Mouse (Mus musculus) megakaryocyte, embryonic 14.5 days (primary cell): Measurements from ENCODE around the gene Cox4i2. TPM values are rescaled to one million over a fixed set of nuclear protein-coding genes. Genes with fewer than 3 reads are reported as not detected.

ENCODE experiments used
- H3K27me3 ChIP-seq: replicated peaks from 2 replicates; pipeline ENCODE3; 2012; ENCODE audit warnings: inconsistent platforms
- H3K36me3 ChIP-seq: replicated peaks from 2 replicates; pipeline ENCODE3; 2012; ENCODE audit warnings: low read length, inconsistent platforms, mixed read lengths
- H3K4me1 ChIP-seq: 2 replicates; pipeline ENCODE4 v1.6.1; 2012; ENCODE audit warnings: inconsistent platforms
- H3K4me3 ChIP-seq: replicated peaks from 2 replicates; pipeline ENCODE3; 2012; ENCODE audit warnings: moderate library complexity, mild to moderate bottlenecking, inconsistent platforms
- H3K9me3 ChIP-seq: 2 replicates; pipeline ENCODE4 v1.6.1; 2012; ENCODE audit warnings: inconsistent platforms
- FLI1 ChIP-seq: IDR thresholded peaks from 2 replicates; pipeline ENCODE4 v1.6.1; 2012; ENCODE audit warnings: low read length, inconsistent platforms, mixed read lengths
- GATA1 ChIP-seq: IDR thresholded peaks from 3 replicates; pipeline ENCODE4 v1.6.1; 2012; ENCODE audit warnings: mixed read lengths, low read length, inconsistent platforms, borderline replicate concordance
- polyA plus RNA-seq: library from polyadenylated mRNA; stranded (reverse); fragments of >175 nt; gene quantifications from 2 replicates; pipeline ENCODE4 v1.2.3, GENCODE M21; 2012; ENCODE audit warnings: low replicate concordance; ENCODE audit not compliant: insufficient read depth

Cox4i2 gene
- polyA plus RNA-seq, 1 experiment = 2.8 TPM

DNA sequence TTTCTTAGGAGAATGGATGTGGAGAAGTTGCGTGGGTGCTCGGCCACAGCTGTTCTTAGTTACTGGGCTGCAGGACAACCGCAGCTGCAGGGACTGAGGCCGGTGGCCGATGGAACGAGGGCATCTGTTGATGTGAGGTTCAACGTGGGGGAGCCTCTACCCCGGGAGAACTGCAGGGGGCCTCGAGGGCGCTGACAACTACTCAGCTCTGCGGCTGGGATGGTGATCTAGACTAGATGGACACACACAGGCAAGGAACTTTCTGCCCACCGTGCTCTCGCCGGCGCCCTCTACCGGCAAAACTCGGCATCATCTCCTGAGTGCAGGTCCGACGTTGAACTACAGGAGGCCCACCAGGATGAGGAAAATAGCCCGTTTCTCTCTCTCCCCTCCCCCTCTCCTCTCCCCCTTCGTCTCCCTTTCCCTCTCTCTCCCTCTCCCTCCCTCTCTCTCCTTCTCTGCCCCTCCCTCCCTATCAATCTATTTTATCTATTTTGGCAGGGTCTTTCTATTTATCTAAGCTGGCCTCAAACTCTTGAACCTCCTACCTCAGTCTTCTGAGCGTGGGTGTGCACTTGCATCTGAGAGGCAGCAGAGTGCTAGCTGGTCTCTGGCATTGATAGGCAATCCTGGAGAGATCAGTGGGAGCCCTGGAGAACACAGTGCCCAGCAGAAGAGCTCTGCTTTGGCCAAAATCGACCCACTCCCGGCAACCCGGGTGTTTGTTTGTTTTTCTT, 12.6 kb downstream of the Cox4i2 start:
- peaks cover 67% of the 10 kb centered on the region for H3K4me1 ChIP-seq
- H3K4me3 ChIP-seq = peak overlapping the region; percentile 83
- TF ChIP-seq FLI1 = no peak
- no peak for TF ChIP-seq GATA1
- H3K36me3 ChIP-seq = peaks cover 18% of the 10 kb centered on the region
- H3K9me3 ChIP-seq = no peaks in the 10 kb centered on the region
- no peaks in the 10 kb centered on the region for H3K27me3 ChIP-seq

DNA sequence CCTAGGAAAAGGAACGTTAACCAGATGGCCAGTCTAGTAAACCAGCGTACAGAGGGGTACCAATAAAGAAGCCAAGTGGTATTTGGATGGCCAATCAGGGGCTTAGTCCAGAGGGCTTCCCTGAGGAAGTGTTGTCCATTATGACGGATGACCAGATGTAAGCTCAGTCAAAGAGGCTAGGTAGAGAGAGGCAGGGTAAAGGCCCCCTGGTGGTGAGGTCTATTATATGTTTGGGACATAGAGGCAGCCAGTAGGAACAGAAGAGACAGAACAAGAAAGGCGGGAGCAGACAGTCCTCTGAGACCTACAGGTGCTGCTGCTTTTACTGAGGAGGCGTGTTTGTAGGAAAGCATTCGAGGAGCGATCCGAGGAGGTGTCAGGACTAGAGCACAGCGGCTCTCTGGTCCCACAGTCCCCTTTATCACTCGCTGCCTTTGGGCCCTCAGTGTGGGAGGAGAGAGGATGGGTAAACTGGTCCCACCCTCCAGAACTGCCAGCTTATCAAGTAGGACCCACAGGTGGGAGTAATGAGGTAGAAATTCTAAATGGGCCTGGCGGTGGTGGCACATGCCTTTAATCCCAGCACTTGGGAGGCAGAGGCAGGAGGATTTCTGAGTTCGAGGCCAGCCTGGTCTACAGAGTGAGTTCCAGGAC, 13.8 kb downstream of the Cox4i2 start:
- no peaks in the 10 kb centered on the region for H3K27me3 ChIP-seq
- TF ChIP-seq GATA1 = no peak
- TF ChIP-seq FLI1 = no peak
- peaks cover 18% of the 10 kb centered on the region for H3K36me3 ChIP-seq
- no peak overlapping the region for H3K4me3 ChIP-seq
- peaks cover 69% of the 10 kb centered on the region for H3K4me1 ChIP-seq
- no peaks in the 10 kb centered on the region for H3K9me3 ChIP-seq

DNA sequence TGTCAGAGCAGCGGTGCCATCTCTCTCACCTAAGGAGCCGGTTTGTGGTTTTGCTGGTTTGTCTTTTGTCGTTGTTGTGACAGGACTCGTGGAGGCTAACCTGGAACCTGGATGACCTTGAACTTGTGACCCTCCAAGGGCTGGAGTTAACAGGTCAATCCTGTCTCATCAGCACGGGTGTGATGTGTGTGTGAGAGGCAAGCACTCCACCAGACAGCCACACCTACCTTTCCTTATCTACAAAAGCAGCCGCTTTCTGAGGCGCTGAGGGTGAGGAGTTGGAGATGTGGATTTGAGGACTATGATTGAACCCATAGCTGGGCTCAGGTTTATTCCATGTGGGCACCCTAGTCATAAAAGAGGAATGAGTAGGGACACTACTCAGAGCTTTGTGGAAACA, 15.7 kb downstream of the Cox4i2 start:
- Histone ChIP-seq H3K9me3 (no peaks in the 10 kb centered on the region), H3K4me1 (peaks cover 73% of the 10 kb centered on the region), H3K36me3 (peaks cover 29% of the 10 kb centered on the region), H3K4me3 (no peak overlapping the region), H3K27me3 (no peaks in the 10 kb centered on the region)
- TF ChIP-seq GATA1 (no peak), FLI1 (no peak)

DNA sequence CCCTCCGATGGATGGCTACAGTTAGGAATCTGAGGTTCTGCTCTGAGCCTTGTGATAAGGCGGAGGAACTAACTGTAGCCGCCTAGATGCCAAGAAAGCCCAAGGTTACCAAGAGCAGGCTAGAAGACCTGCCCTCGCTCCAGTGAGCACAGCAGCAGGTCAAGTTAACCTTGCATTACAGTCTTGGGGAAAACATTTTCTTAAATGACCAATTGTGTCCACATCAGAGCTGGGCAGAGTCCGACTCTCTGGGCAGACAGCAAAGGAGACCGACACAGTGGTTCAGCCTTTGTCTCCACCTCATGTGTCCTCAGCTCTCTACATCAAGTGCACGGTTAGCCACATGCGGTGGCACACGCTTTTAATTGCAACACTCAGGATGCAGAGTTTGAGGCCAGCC, 17.6 kb downstream of the Cox4i2 start:
- TF ChIP-seq FLI1 = no peak
- no peak for TF ChIP-seq GATA1
- peak overlapping the region; percentile 7 for H3K4me3 ChIP-seq
- H3K27me3 ChIP-seq = no peaks in the 10 kb centered on the region
- peaks cover 48% of the 10 kb centered on the region for H3K36me3 ChIP-seq
- H3K4me1 ChIP-seq = peaks cover 75% of the 10 kb centered on the region
- no peaks in the 10 kb centered on the region for H3K9me3 ChIP-seq

DNA sequence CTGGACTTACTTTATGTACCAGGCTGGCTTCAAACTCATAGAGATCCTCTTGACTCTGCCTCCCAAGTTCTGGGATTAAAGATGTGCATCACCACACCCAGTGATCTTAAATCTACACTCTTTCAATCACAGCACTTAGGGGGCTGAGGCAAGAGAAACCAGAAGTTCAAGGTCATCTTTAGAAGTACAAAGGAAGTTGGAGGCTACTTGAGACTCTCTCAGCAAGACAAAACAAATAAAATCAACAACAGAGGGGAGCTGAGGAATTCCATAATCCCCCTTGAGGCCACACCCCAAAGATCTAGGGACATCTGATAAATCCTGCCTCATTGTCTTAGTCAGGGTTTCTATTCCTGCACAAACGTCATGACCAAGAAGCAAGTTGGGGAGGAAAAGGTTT, 18.3 kb downstream of the Cox4i2 start:
- Histone ChIP-seq H3K4me3 (no peak overlapping the region), H3K27me3 (no peaks in the 10 kb centered on the region), H3K36me3 (peaks cover 55% of the 10 kb centered on the region), H3K4me1 (peaks cover 75% of the 10 kb centered on the region), H3K9me3 (no peaks in the 10 kb centered on the region)
- no peak for TF ChIP-seq GATA1
- no peak for TF ChIP-seq FLI1

DNA sequence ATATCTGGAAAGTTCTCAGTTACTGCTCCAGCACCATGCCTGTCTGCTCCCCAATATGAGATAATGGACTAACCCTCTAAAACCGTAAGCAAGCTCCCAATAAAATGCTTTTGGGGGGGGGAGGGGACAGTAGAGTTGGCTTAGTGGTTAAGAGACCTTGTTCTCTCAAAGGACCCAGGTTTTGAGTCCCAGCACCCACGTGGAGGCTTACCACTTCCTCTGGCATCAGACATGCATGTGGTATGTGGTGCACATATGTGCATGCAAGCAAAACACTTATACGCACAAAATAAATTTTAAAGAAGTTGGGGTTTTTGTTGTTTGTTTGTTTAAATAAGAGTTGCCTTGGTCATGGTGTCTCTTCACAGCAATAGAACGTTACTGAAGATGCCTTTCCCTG, 21.4 kb downstream of the Cox4i2 start:
- Histone ChIP-seq H3K9me3 (no peaks in the 10 kb centered on the region), H3K27me3 (no peaks in the 10 kb centered on the region), H3K4me3 (no peak overlapping the region), H3K4me1 (peaks cover 81% of the 10 kb centered on the region), H3K36me3 (peaks cover 75% of the 10 kb centered on the region)
- no peak for TF ChIP-seq FLI1
- no peak for TF ChIP-seq GATA1

DNA sequence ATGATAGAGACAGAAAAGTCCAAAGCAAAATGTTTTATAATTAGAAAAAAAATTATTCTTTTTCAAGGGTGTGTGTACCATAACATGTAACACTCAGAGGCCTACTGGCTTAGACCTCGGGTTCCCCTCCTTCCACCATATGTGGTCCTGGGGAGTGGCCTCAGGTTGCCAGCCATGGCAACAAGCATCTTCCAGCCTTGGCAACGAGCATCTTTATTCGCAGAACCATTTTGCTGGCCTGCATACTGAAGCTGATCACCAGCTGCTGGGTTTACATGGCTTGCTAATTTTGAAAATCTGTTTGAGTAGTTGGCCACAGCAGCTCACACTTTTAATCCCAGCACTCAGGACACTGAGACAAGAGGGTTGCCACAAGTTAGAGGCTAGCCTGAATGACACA, 22.0 kb downstream of the Cox4i2 start:
- Histone ChIP-seq H3K9me3 (no peaks in the 10 kb centered on the region), H3K27me3 (no peaks in the 10 kb centered on the region), H3K4me3 (no peak overlapping the region), H3K36me3 (peaks cover 78% of the 10 kb centered on the region), H3K4me1 (peaks cover 88% of the 10 kb centered on the region)
- no peak for TF ChIP-seq FLI1
- TF ChIP-seq GATA1 = no peak

DNA sequence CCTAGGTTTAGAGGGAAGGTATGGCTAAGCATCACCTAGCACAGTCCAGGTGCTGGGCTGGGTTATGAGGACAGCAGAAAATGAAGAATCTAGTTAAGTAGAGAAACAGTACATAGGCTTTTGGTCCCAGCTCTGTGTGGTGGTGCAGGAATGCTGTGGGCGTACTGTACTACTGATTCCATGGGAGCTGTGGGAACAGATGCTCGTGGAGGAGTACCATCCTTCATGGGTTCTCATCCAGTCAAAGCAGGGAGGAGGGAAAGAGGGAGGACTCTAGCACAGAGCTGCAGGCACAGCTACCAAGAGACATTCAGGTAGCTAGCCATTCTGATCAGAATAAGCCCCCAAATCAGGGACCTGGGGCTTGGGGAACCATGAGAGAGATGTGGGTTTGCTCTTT, 22.5 kb downstream of the Cox4i2 start:
- Histone ChIP-seq H3K27me3 (no peaks in the 10 kb centered on the region), H3K36me3 (peaks cover 81% of the 10 kb centered on the region), H3K9me3 (no peaks in the 10 kb centered on the region), H3K4me1 (peaks cover 91% of the 10 kb centered on the region), H3K4me3 (no peak overlapping the region)
- no peak for TF ChIP-seq FLI1
- no peak for TF ChIP-seq GATA1

DNA sequence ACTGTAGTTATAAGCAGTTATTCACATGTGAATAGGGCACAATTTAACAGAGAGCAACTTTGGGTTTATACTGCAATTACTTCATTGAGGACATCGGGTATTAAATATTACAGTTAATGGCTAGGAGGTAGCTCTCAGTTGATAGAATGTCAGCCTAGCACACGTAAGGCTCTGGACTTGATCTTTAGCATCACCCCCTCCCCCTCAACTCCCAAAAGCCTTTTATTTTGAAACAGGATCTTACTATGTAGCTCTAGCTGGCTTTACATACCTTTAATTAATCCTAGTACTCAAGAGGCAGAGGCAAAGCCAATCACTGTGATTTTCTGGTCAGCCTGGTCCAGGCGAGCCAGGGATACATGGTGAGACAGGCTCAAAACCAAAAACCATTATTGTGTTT, 23.1 kb downstream of the Cox4i2 start:
- H3K9me3 ChIP-seq = no peaks in the 10 kb centered on the region
- H3K4me3 ChIP-seq = no peak overlapping the region
- TF ChIP-seq GATA1 (no peak), FLI1 (no peak)
- H3K27me3 ChIP-seq = no peaks in the 10 kb centered on the region
- H3K4me1 ChIP-seq = peaks cover 91% of the 10 kb centered on the region
- peaks cover 83% of the 10 kb centered on the region for H3K36me3 ChIP-seq

DNA sequence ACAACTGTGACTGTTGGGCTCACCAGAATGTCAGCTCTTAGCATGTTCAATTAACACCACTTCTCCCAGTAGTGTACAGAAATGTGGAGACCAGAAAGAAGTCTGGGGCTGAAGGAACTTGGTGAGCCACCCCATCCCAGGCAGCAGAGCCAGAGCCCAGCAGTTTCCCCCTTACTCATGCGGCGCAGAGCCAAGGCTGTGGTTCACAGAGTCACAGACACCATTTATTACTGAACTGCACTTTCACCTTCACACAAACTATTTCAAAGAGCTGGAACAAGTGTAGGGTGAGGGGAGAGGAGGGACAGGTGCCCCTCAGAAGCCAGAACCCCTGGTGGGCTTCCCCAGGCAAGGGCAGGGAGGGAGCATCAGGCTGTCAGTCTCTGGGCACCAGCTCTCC, 26.5 kb downstream of the Cox4i2 start:
- peaks cover 98% of the 10 kb centered on the region for H3K36me3 ChIP-seq
- no peak for TF ChIP-seq GATA1
- no peak for TF ChIP-seq FLI1
- H3K9me3 ChIP-seq = no peaks in the 10 kb centered on the region

More for the DNA sequence above, 26.5 kb downstream of the Cox4i2 start:
- peak overlapping the region; percentile 38 for H3K4me3 ChIP-seq
- H3K27me3 ChIP-seq = no peaks in the 10 kb centered on the region
- peaks cover 96% of the 10 kb centered on the region for H3K4me1 ChIP-seq
